8 mouse cellular contexts compared by ENCODE assay signal in genomic region chr9:110624361-110625166, GRCm38 (mm10). TPM values are rescaled to one million over a fixed set of nuclear protein-coding genes. Genes with fewer than 3 reads are reported as not detected.
DNase-seq lines count a peak whose midpoint lies in the region; ATAC-seq and TF ChIP-seq lines count a peak whose summit lies in the region.

TSS of gene Nradd (minus strand) at chr9:110624452.

- H3K27me3 ChIP-seq in limb, embryonic 11.5 days (ENCODE audit: control insufficient read depth, insufficient read depth, low read length) = no peaks in the 10 kb centered on the region
- H3K27me3 ChIP-seq in midbrain, embryonic 13.5 days = peaks cover 5% of the 10 kb centered on the region; the same call in 1 of the 2 replicates
- no peaks in the 10 kb centered on the region for H3K27me3 ChIP-seq in spleen, adult 2 months (ENCODE audit: control insufficient read depth, insufficient read depth, low read length)

- H3K4me2 ChIP-seq in limb, embryonic 11.5 days (ENCODE audit: low read depth, severe bottlenecking) = peak within 1 kb of the TSS; percentile 97
- H3K4me2 ChIP-seq in midbrain, embryonic 13.5 days (replicated peaks) = peak within 1 kb of the TSS; percentile 91

- H3K4me3 ChIP-seq in embryonic fibroblast, embryonic 13.5 days (ENCODE audit: insufficient read depth, low read length) = peak within 1 kb of the TSS; percentile 61
- H3K4me3 ChIP-seq in limb, embryonic 11.5 days (ENCODE audit: low read depth, low read length) = peak within 1 kb of the TSS; percentile 50
- H3K4me3 ChIP-seq in midbrain, embryonic 13.5 days (replicated peaks) = peak within 1 kb of the TSS; percentile 51
- peak within 1 kb of the TSS; percentile 53; the same call in 1 of the 2 replicates for H3K4me3 ChIP-seq in spleen, adult 2 months (ENCODE audit: extremely low read depth, insufficient read depth, insufficient read length)

- H3K4me1 ChIP-seq in embryonic fibroblast, embryonic 13.5 days (ENCODE audit: control insufficient read depth, insufficient read depth, low read length) = peaks cover 3% of the 10 kb centered on the region; the same call in 1 of the 2 replicates
- H3K4me1 ChIP-seq in limb, embryonic 11.5 days (ENCODE audit: control insufficient read depth, insufficient read depth, low read length) = peaks cover 9% of the 10 kb centered on the region; the same call in 1 of the 2 replicates
- H3K4me1 ChIP-seq in midbrain, embryonic 13.5 days (replicated peaks) = peaks cover 29% of the 10 kb centered on the region
- peaks cover 4% of the 10 kb centered on the region; the same call in 1 of the 2 replicates for H3K4me1 ChIP-seq in spleen, adult 2 months (ENCODE audit: control insufficient read depth, insufficient read depth, insufficient read length)

- peak within 1 kb of the TSS; percentile 68 for H3K9ac ChIP-seq in limb, embryonic 11.5 days (ENCODE audit: low read length)
- H3K9ac ChIP-seq in midbrain, embryonic 13.5 days (replicated peaks) = peak within 1 kb of the TSS; percentile 72

- peak; percentile 48; the same call in 1 of the 2 replicates for TF ChIP-seq POLR2A in brain, embryonic 14.5 days (IDR thresholded peaks at IDR 0.05; ENCODE audit: borderline replicate concordance, extremely low read depth, insufficient read depth, insufficient read length, poor library complexity, severe bottlenecking)
- TF ChIP-seq POLR2A in embryonic fibroblast, embryonic 13.5 days (IDR thresholded peaks at IDR 0.05; ENCODE audit: low read depth, low read length) = peak; percentile 93
- TF ChIP-seq POLR2A in spleen, adult 2 months (IDR thresholded peaks at IDR 0.05; ENCODE audit: low read depth, low read length) = no peak

- peak; percentile 88 for DNase-seq in A20 (ENCODE audit: low read depth, low spot score)
- peak; percentile 96 for DNase-seq in brain, embryonic 14.5 days (ENCODE audit: low read depth)
- peak; percentile 81 for DNase-seq in heart, adult 8-10 months (ENCODE audit: low spot score)
- DNase-seq in kidney, adult 8-10 months = peak; percentile 85 to 87
- peak; percentile 94 for DNase-seq in limb, embryonic 11.5 days (ENCODE audit: low spot score)
- peak; percentile 25 to 49 for DNase-seq in spleen, adult 2 months (ENCODE audit: low read depth in 1 of 2, low spot score in 2 of 2)

- no peaks in the 10 kb centered on the region for H3K9me3 ChIP-seq in limb, embryonic 11.5 days (ENCODE audit: control insufficient read depth, low read length)
- H3K9me3 ChIP-seq in midbrain, embryonic 13.5 days = no peaks in the 10 kb centered on the region

- H3K36me3 ChIP-seq in limb, embryonic 11.5 days (ENCODE audit: control insufficient read depth, insufficient read depth, low read length) = peaks cover 8% of the 10 kb centered on the region
- H3K36me3 ChIP-seq in midbrain, embryonic 13.5 days = peaks cover 34% of the 10 kb centered on the region
- H3K36me3 ChIP-seq in spleen, adult 2 months (ENCODE audit: control insufficient read depth, insufficient read depth, low read length) = peaks cover 27% of the 10 kb centered on the region

- peak; percentile 89 for ATAC-seq in limb, embryonic 11.5 days (ENCODE audit: insufficient number of reproducible peaks, low FRiP score, low TSS enrichment, low read depth)
- ATAC-seq in midbrain, embryonic 13.5 days = peak; percentile 96

- TF ChIP-seq CTCF in brain, embryonic 14.5 days (IDR thresholded peaks at IDR 0.05; ENCODE audit: borderline replicate concordance, extremely low read depth, insufficient read depth, insufficient read length) = no peak
- no peak for TF ChIP-seq CTCF in embryonic fibroblast, embryonic 13.5 days (IDR thresholded peaks at IDR 0.05; ENCODE audit: borderline replicate concordance, insufficient read depth, low read length)
- TF ChIP-seq CTCF in spleen, adult 2 months (IDR thresholded peaks at IDR 0.05; ENCODE audit: extremely low read depth, insufficient read depth, insufficient read length, insufficient replicate concordance) = no peak

- H3K27ac ChIP-seq in embryonic fibroblast, embryonic 13.5 days (ENCODE audit: insufficient read depth, low read length) = peak within 1 kb of the TSS; percentile 86
- H3K27ac ChIP-seq in limb, embryonic 11.5 days (replicated peaks; ENCODE audit: low read depth, low read length) = peak within 1 kb of the TSS; percentile 82
- H3K27ac ChIP-seq in midbrain, embryonic 13.5 days = peak within 1 kb of the TSS; percentile 85
- H3K27ac ChIP-seq in spleen, adult 2 months (ENCODE audit: insufficient read depth, low read length) = peak within 1 kb of the TSS; percentile 30; the same call in 1 of the 2 replicates

- WGBS in limb, embryonic 11.5 days = under 1% methylated on average over 41 of the region's 41 CpGs
- WGBS in midbrain, embryonic 13.5 days = under 1% methylated on average over 39 of the region's 41 CpGs
- 46% methylated on average over 41 of the region's 41 CpGs for WGBS in spleen, adult 2 months

RNA-seq across cellular contexts. Expression of gene Nradd, which starts in this region (rescaled TPM):
- polyA plus RNA-seq in brain, embryonic 14.5 days (2012; rRNA removed) = 25.1 and 33.9 TPM in 2 replicates
- 107 and 109 TPM in 2 replicates for polyA plus RNA-seq in embryonic fibroblast, embryonic 13.5 days (2011; ENCODE audit: insufficient read length, low read depth, missing spikeins)
- 1 to 10 TPM in 2 of 4 experiments, under 1 TPM in 2; 0.79 to 1.4 (median 0.97) TPM for total RNA-seq in heart, adult 8-10 months (2022)
- polyA plus RNA-seq in limb, embryonic 11.5 days (2014; fragmentation: Nextera tagmentation; extraction: Ambion mirVana) = 28.3 and 36.5 TPM in 2 replicates
- 33.8 and 36.6 TPM in 2 replicates for polyA plus RNA-seq in midbrain, embryonic 13.5 days (2015; fragmentation: Nextera tagmentation; extraction: Ambion mirVana)
- polyA plus RNA-seq in spleen, adult 2 months (2012; rRNA removed) = 5.2 and 5.5 TPM in 2 replicates

Comparison
In these comparisons a context has a peak if more than half of its experiments do, and no peak if none do; other contexts are left out.
1. Peak in every context shown above with its lines: DNase-seq, ATAC-seq, H3K4me3 ChIP-seq and H3K27ac ChIP-seq.
2. DNase-seq: peak in every context shown above with its lines; median percentile 96 in brain, embryonic 14.5 days; 94 in limb, embryonic 11.5 days; 88 in A20; 86 in kidney, adult 8-10 months; 81 in heart, adult 8-10 months; 37 in spleen, adult 2 months.
3. H3K27ac ChIP-seq: peak in every context shown above with its lines; median percentile 86 in embryonic fibroblast, embryonic 13.5 days; 85 in midbrain, embryonic 13.5 days; 82 in limb, embryonic 11.5 days; 30 in spleen, adult 2 months.